Mouse (Mus musculus): ENCODE results near the gene Unc119. TPM values are rescaled to one million over a fixed set of nuclear protein-coding genes. Genes with fewer than 3 reads are reported as not detected.
A peak's percentile ranks its signal among the peaks of the same experiment; 100 is the strongest.

The Unc119 gene
- polyA plus RNA-seq, 1 experiment from 2014 or later, result 39.4 TPM

DNA sequence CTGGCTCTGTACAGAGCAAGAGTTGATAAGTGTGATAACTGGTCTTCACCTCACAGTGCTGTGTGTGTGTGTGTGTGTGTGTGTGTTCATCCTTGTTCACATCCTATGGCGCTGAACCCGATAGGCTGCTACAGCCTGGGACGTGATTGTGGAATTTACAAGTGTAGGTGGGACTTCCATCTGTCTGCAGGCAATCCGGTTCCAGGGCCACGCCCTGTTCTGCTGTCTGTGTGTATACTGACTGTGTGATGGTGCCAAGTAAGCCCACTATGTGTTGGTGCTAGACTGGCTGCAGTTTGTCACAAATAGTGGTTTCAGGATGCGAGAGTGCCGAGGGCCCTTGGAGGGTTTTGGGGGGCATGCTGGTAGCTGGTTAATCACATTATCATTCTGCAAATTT is 39.0 kb downstream of the Unc119 start:
- H3K36me3 ChIP-seq (ENCODE audit: insufficient read depth, low read length), result no peaks in the 10 kb centered on the region
- H3K27ac ChIP-seq (ENCODE audit: low read length), result no peak overlapping the region
- H3K27me3 ChIP-seq (ENCODE audit: insufficient read depth, low read length), result no peaks in the 10 kb centered on the region
- no peak overlapping the region for H3K9ac ChIP-seq (replicated peaks; ENCODE audit: low read length)
- no peak overlapping the region for H3K4me3 ChIP-seq (ENCODE audit: low read length)
- WGBS, result 68% methylated on average over 7 of the region's 7 CpGs
- no peak overlapping the region for H3K4me2 ChIP-seq (replicated peaks; ENCODE audit: low read depth, low read length)
- H3K4me1 ChIP-seq (ENCODE audit: insufficient read depth, low read length), result peaks cover 13% of the 10 kb centered on the region
- ATAC-seq (ENCODE audit: low FRiP score, low TSS enrichment), result no peak
- no peaks in the 10 kb centered on the region for H3K9me3 ChIP-seq (ENCODE audit: low read length)

- peaks cover 10% of the 10 kb centered on the region for H3K4me1 ChIP-seq (ENCODE audit: insufficient read depth, low read length)
- no peak overlapping the region for H3K9ac ChIP-seq (replicated peaks; ENCODE audit: low read length)
- no peaks in the 10 kb centered on the region for H3K36me3 ChIP-seq (ENCODE audit: insufficient read depth, low read length)
- H3K27me3 ChIP-seq (ENCODE audit: insufficient read depth, low read length), result no peaks in the 10 kb centered on the region
- ATAC-seq (ENCODE audit: low FRiP score, low TSS enrichment), result peak; percentile 35; the same call in 1 of the 2 replicates
- H3K9me3 ChIP-seq (ENCODE audit: low read length), result no peaks in the 10 kb centered on the region
- H3K4me2 ChIP-seq (replicated peaks; ENCODE audit: low read depth, low read length), result no peak overlapping the region
- no peak overlapping the region for H3K27ac ChIP-seq (ENCODE audit: low read length)
- WGBS, result 17% methylated on average over 5 of the region's 5 CpGs
- no peak overlapping the region for H3K4me3 ChIP-seq (ENCODE audit: low read length)
Observed at GRCm38 (mm10) chr11:78382701-78383100, 39.4 kb downstream of the Unc119 start.

DNA sequence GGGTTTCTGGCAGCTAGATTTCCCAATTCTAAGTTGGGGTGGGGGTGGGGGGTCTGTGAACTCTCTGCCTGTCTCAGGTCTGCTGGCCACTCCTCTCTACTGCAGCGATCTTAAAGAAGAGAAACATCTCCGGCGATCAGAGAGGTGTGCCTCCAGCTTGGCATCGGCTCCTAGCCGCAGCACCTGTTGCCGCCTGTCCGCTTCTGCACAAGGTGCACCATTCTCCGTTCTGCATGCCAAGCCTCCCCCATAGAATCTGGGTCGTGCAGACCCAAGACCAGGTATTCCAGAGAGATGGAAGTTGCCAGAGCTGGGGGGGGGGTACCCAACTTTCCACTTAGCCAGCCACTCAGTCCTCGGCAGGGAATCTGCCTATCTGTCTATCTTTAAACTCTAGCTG is 42.5 kb downstream of the Unc119 start:
- ATAC-seq (ENCODE audit: low FRiP score, low TSS enrichment), result no peak
- no peaks in the 10 kb centered on the region for H3K27me3 ChIP-seq (ENCODE audit: insufficient read depth, low read length)
- peaks cover 10% of the 10 kb centered on the region for H3K4me1 ChIP-seq (ENCODE audit: insufficient read depth, low read length)
- no peak overlapping the region for H3K27ac ChIP-seq (ENCODE audit: low read length)
- H3K4me3 ChIP-seq (ENCODE audit: low read length), result no peak overlapping the region
- H3K9me3 ChIP-seq (ENCODE audit: low read length), result no peaks in the 10 kb centered on the region
- H3K4me2 ChIP-seq (replicated peaks; ENCODE audit: low read depth, low read length), result no peak overlapping the region
- H3K9ac ChIP-seq (replicated peaks; ENCODE audit: low read length), result no peak overlapping the region
- H3K36me3 ChIP-seq (ENCODE audit: insufficient read depth, low read length), result no peaks in the 10 kb centered on the region
- 83% methylated on average over 10 of the region's 10 CpGs for WGBS

- Histone ChIP-seq H3K9me3 (ENCODE audit: low read length) (no peaks in the 10 kb centered on the region), H3K4me1 (ENCODE audit: insufficient read depth, low read length) (peaks cover 10% of the 10 kb centered on the region), H3K27ac (ENCODE audit: low read length) (no peak within 1 kb of the TSS), H3K4me3 (ENCODE audit: low read length) (no peak within 1 kb of the TSS), H3K27me3 (ENCODE audit: insufficient read depth, low read length) (no peaks in the 10 kb centered on the region), H3K36me3 (ENCODE audit: insufficient read depth, low read length) (no peaks in the 10 kb centered on the region), H3K4me2 (replicated peaks; ENCODE audit: low read depth, low read length) (no peak within 1 kb of the TSS), H3K9ac (replicated peaks; ENCODE audit: low read length) (no peak within 1 kb of the TSS)
- 64% methylated on average over 14 of the region's 14 CpGs for WGBS
- ATAC-seq (ENCODE audit: low FRiP score, low TSS enrichment), result no peak
Observed at GRCm38 (mm10) chr11:78386508-78387043, 43.3 kb downstream of the Unc119 start, which contains the start of gene Foxn1. Gene Foxn1, minus strand, starts transcription at chr11:78386558.

- H3K27me3 ChIP-seq (ENCODE audit: insufficient read depth, low read length), result no peaks in the 10 kb centered on the region
- whole genome bisulfite sequencing, result 67% methylated on average over 3 of the region's 3 CpGs
- H3K4me2 ChIP-seq (replicated peaks; ENCODE audit: low read depth, low read length), result no peak overlapping the region
- no peak overlapping the region for H3K27ac ChIP-seq (ENCODE audit: low read length)
- ATAC-seq (ENCODE audit: low FRiP score, low TSS enrichment), result no peak
- H3K36me3 ChIP-seq (ENCODE audit: insufficient read depth, low read length), result no peaks in the 10 kb centered on the region
- no peak overlapping the region for H3K9ac ChIP-seq (replicated peaks; ENCODE audit: low read length)
- H3K9me3 ChIP-seq (ENCODE audit: low read length), result no peaks in the 10 kb centered on the region
- peaks cover 10% of the 10 kb centered on the region for H3K4me1 ChIP-seq (ENCODE audit: insufficient read depth, low read length)
- no peak overlapping the region for H3K4me3 ChIP-seq (ENCODE audit: low read length)
Observed at GRCm38 (mm10) chr11:78392728-78393127, 49.4 kb downstream of the Unc119 start.

DNA sequence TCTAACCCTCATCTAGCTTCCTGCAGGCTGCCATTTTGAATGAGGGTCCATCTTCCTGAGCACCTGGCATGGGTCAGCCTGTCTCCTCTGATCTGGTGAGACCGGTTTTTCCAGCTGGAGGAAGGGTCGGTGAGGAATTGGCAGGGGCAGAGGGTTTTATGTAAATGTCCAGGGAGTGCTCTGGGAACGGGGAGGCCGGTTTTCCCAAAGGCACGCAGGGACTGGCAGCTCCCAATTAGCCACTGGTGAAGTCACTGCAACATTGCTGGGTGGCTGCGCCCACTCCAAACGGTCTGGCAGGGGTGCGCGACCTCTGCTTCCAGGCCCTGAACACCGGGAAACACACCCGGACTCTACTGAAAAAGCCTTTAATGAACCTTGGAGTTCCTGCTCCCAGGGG is 53.7 kb downstream of the Unc119 start:
- no peaks in the 10 kb centered on the region for H3K36me3 ChIP-seq (ENCODE audit: insufficient read depth, low read length)
- WGBS, result 34% methylated on average over 11 of the region's 11 CpGs
- H3K4me2 ChIP-seq (replicated peaks; ENCODE audit: low read depth, low read length), result peak overlapping the region; percentile 41
- 0 out of 2 replicates have a peak, but pooled peaks have one; percentile 14 for ATAC-seq (ENCODE audit: low FRiP score, low TSS enrichment)
- H3K27ac ChIP-seq (ENCODE audit: low read length), result peak overlapping the region; percentile 66; the same call in 1 of the 2 replicates
- no peaks in the 10 kb centered on the region for H3K9me3 ChIP-seq (ENCODE audit: low read length)
- H3K4me1 ChIP-seq (ENCODE audit: insufficient read depth, low read length), result peaks cover 10% of the 10 kb centered on the region
- H3K27me3 ChIP-seq (ENCODE audit: insufficient read depth, low read length), result no peaks in the 10 kb centered on the region
- no peak overlapping the region for H3K4me3 ChIP-seq (ENCODE audit: low read length)
- H3K9ac ChIP-seq (replicated peaks; ENCODE audit: low read length), result no peak overlapping the region

DNA sequence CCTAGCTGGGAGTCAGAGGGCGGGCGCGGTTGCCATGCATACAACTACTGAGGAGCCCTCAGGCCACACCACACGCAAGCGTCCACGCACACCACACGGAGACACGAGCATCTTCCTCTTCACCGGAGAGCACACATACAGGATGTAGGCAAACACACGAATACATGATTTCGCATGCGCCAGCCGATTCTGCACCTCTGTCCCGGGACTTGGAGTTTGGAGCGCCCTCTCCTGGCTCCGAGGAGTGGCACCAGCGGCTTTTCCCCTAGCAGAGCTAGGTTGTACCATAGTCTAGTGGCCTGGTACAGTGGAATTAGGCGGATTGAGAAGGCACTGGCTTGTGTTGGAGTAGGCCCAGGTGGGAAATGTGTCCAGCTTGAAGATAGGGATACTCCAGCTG is 54.1 kb downstream of the Unc119 start:
- 12% methylated on average over 18 of the region's 18 CpGs for WGBS

DNA sequence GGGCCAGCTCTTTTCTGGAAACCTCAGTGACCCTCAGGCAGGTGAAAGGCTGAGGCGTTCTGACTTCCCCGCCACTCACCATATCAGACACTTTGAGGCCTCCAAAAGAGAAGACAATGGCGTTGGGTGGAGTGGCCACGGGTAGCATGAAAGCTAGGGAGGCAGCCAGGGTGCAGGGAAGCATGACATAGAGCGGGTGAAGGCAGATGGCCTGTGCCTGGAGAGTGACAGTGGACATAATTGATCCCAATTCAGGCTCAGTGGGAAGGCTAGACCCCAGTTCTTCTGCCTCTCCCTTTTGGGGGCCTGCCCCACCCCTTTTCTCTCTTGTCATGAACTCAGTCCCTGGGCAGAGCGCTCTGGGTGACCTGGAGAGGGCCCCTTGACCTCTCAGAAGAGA is 54.9 kb downstream of the Unc119 start:
- 53% methylated on average over 6 of the region's 6 CpGs for WGBS
- peaks cover 10% of the 10 kb centered on the region for H3K4me1 ChIP-seq (ENCODE audit: insufficient read depth, low read length)
- H3K4me2 ChIP-seq (replicated peaks; ENCODE audit: low read depth, low read length), result no peak overlapping the region
- no peak overlapping the region for H3K27ac ChIP-seq (ENCODE audit: low read length)
- H3K4me3 ChIP-seq (ENCODE audit: low read length), result no peak overlapping the region
- no peak overlapping the region for H3K9ac ChIP-seq (replicated peaks; ENCODE audit: low read length)
- no peaks in the 10 kb centered on the region for H3K27me3 ChIP-seq (ENCODE audit: insufficient read depth, low read length)
- no peaks in the 10 kb centered on the region for H3K9me3 ChIP-seq (ENCODE audit: low read length)
- ATAC-seq (ENCODE audit: low FRiP score, low TSS enrichment), result no peak
- no peaks in the 10 kb centered on the region for H3K36me3 ChIP-seq (ENCODE audit: insufficient read depth, low read length)

More for the DNA sequence above, 54.1 kb downstream of the Unc119 start:
- no peak overlapping the region for H3K9ac ChIP-seq (replicated peaks; ENCODE audit: low read length)
- H3K36me3 ChIP-seq (ENCODE audit: insufficient read depth, low read length), result no peaks in the 10 kb centered on the region
- peaks cover 10% of the 10 kb centered on the region for H3K4me1 ChIP-seq (ENCODE audit: insufficient read depth, low read length)
- no peak overlapping the region for H3K4me3 ChIP-seq (ENCODE audit: low read length)
- ATAC-seq (ENCODE audit: low FRiP score, low TSS enrichment), result 0 out of 2 replicates have a peak, but pooled peaks have one; percentile 33
- H3K9me3 ChIP-seq (ENCODE audit: low read length), result no peaks in the 10 kb centered on the region
- peak overlapping the region; percentile 66; the same call in 1 of the 2 replicates for H3K27ac ChIP-seq (ENCODE audit: low read length)
- peak overlapping the region; percentile 41 for H3K4me2 ChIP-seq (replicated peaks; ENCODE audit: low read depth, low read length)
- H3K27me3 ChIP-seq (ENCODE audit: insufficient read depth, low read length), result no peaks in the 10 kb centered on the region

Other genes starting within 250 kb of the Unc119 start
- 14.8 and 19.3 TPM in 2 replicates for gene Fam222b, start 248.8 kb upstream of the Unc119 start, polyA plus RNA-seq (2015; fragmentation: Nextera tagmentation; extraction: Ambion mirVana)
- 108 and 110 TPM in 2 replicates for gene Traf4, start 177.9 kb upstream of the Unc119 start, polyA plus RNA-seq (2015; fragmentation: Nextera tagmentation; extraction: Ambion mirVana)
- gene Nek8, start 166.8 kb upstream of the Unc119 start, polyA plus RNA-seq (2015; fragmentation: Nextera tagmentation; extraction: Ambion mirVana), result 27.9 and 29.1 TPM in 2 replicates
- 35.1 and 36.1 TPM in 2 replicates for gene Tlcd1, start 166.8 kb upstream of the Unc119 start, polyA plus RNA-seq (2015; fragmentation: Nextera tagmentation; extraction: Ambion mirVana)
- gene Rpl23a, start 159.9 kb upstream of the Unc119 start, polyA plus RNA-seq (2015; fragmentation: Nextera tagmentation; extraction: Ambion mirVana), result 1,090 and 1,147 TPM in 2 replicates
- 128 and 130 TPM in 2 replicates for gene Rab34, start 155.1 kb upstream of the Unc119 start, polyA plus RNA-seq (2015; fragmentation: Nextera tagmentation; extraction: Ambion mirVana)
- 4.5 and 4.8 TPM in 2 replicates for gene Proca1, start 150.1 kb upstream of the Unc119 start, polyA plus RNA-seq (2015; fragmentation: Nextera tagmentation; extraction: Ambion mirVana)
- 93.8 and 101 TPM in 2 replicates for gene Sdf2, start 97.7 kb upstream of the Unc119 start, polyA plus RNA-seq (2015; fragmentation: Nextera tagmentation; extraction: Ambion mirVana)
- gene Supt6, start 97.5 kb upstream of the Unc119 start, polyA plus RNA-seq (2015; fragmentation: Nextera tagmentation; extraction: Ambion mirVana), result 31.5 and 33.5 TPM in 2 replicates
- gene 2610507B11Rik, start 81.7 kb upstream of the Unc119 start, polyA plus RNA-seq (2015; fragmentation: Nextera tagmentation; extraction: Ambion mirVana), result 69.8 and 78.7 TPM in 2 replicates
- 0.30 and 0.33 TPM in 2 replicates for gene BC030499, start 52.6 kb upstream of the Unc119 start, polyA plus RNA-seq (2015; fragmentation: Nextera tagmentation; extraction: Ambion mirVana)
- gene Spag5, start 42.0 kb upstream of the Unc119 start, polyA plus RNA-seq (2015; fragmentation: Nextera tagmentation; extraction: Ambion mirVana), result 41.7 and 48.6 TPM in 2 replicates
- gene Aldoc, start 20.5 kb upstream of the Unc119 start, polyA plus RNA-seq (2015; fragmentation: Nextera tagmentation; extraction: Ambion mirVana), result 8.3 and 10.2 TPM in 2 replicates
- 97.0 and 100 TPM in 2 replicates for gene Pigs, start 15.1 kb upstream of the Unc119 start, polyA plus RNA-seq (2015; fragmentation: Nextera tagmentation; extraction: Ambion mirVana)
- 0.05 TPM in 1 of 2 replicates, not detected in the other for gene Foxn1, start 43.1 kb downstream of the Unc119 start, polyA plus RNA-seq (2015; fragmentation: Nextera tagmentation; extraction: Ambion mirVana)
- gene Slc13a2, start 78.7 kb downstream of the Unc119 start, polyA plus RNA-seq (2015; fragmentation: Nextera tagmentation; extraction: Ambion mirVana), result 2.2 and 2.4 TPM in 2 replicates
- 24.7 and 24.9 TPM in 2 replicates for gene Slc46a1, start 122.2 kb downstream of the Unc119 start, polyA plus RNA-seq (2015; fragmentation: Nextera tagmentation; extraction: Ambion mirVana)
- 1.2 and 1.8 TPM in 2 replicates for gene Sarm1, start 154.3 kb downstream of the Unc119 start, polyA plus RNA-seq (2015; fragmentation: Nextera tagmentation; extraction: Ambion mirVana)
- gene Vtn, start 155.6 kb downstream of the Unc119 start, polyA plus RNA-seq (2015; fragmentation: Nextera tagmentation; extraction: Ambion mirVana), result 2.4 and 2.9 TPM in 2 replicates
- gene Sebox, start 160.0 kb downstream of the Unc119 start, polyA plus RNA-seq (2015; fragmentation: Nextera tagmentation; extraction: Ambion mirVana), result not detected in 2 replicates
- 56.9 and 58.8 TPM in 2 replicates for gene Tmem199, start 168.7 kb downstream of the Unc119 start, polyA plus RNA-seq (2015; fragmentation: Nextera tagmentation; extraction: Ambion mirVana)
- gene Poldip2, start 168.7 kb downstream of the Unc119 start, polyA plus RNA-seq (2015; fragmentation: Nextera tagmentation; extraction: Ambion mirVana), result 188 and 192 TPM in 2 replicates
- 95.1 and 100 TPM in 2 replicates for gene Tnfaip1, start 192.8 kb downstream of the Unc119 start, polyA plus RNA-seq (2015; fragmentation: Nextera tagmentation; extraction: Ambion mirVana)
- 125 and 130 TPM in 2 replicates for gene Ift20, start 192.9 kb downstream of the Unc119 start, polyA plus RNA-seq (2015; fragmentation: Nextera tagmentation; extraction: Ambion mirVana)
- gene Tmem97, start 207.3 kb downstream of the Unc119 start, polyA plus RNA-seq (2015; fragmentation: Nextera tagmentation; extraction: Ambion mirVana), result 70.7 and 75.1 TPM in 2 replicates